In genomic region chr7:16885271-16885776, GRCm38 (mm10) we compare ENCODE assay signal across 8 mouse cellular contexts. TPM values are rescaled to one million over a fixed set of nuclear protein-coding genes. Genes with fewer than 3 reads are reported as not detected.
A peak's percentile ranks its signal among the peaks of the same experiment; 100 is the strongest.
DNase-seq lines count a peak whose midpoint lies in the region; ATAC-seq lines count a peak whose summit lies in the region.

No protein-coding gene starts in this region.

- H3K4me2 ChIP-seq in kidney, embryonic 15.5 days, result peak overlapping the region; percentile 51
- peak overlapping the region; percentile 39 for H3K4me2 ChIP-seq in hindbrain, embryonic 16.5 days (ENCODE audit: low read length)
- H3K4me2 ChIP-seq in midbrain, embryonic 16.5 days (ENCODE audit: low read length), result peak overlapping the region; percentile 13; the same call in 1 of the 2 replicates

- H3K4me3 ChIP-seq in kidney, embryonic 15.5 days (replicated peaks), result peak overlapping the region; percentile 38
- H3K4me3 ChIP-seq in embryonic facial prominence, embryonic 10.5 days, result peak overlapping the region; percentile 36
- H3K4me3 ChIP-seq in hindbrain, embryonic 16.5 days (ENCODE audit: low read length), result peak overlapping the region; percentile 4
- peak overlapping the region; percentile 18 for H3K4me3 ChIP-seq in midbrain, embryonic 16.5 days (ENCODE audit: low read depth, low read length)

- DNase-seq in kidney, postnatal 25 days, result no peak
- peak; percentile 40 for DNase-seq in embryonic facial prominence, embryonic 10.5 days (ENCODE audit: low spot score)
- DNase-seq in frontal cortex, postnatal 25 days (ENCODE audit: low spot score in 2 of 2), result no peak
- no peak for DNase-seq in left cerebral cortex, adult 9 months (ENCODE audit: low spot score in 2 of 2)

- peaks cover 17% of the 10 kb centered on the region for H3K4me1 ChIP-seq in kidney, embryonic 15.5 days
- peaks cover 49% of the 10 kb centered on the region for H3K4me1 ChIP-seq in embryonic facial prominence, embryonic 10.5 days
- H3K4me1 ChIP-seq in hindbrain, embryonic 16.5 days (ENCODE audit: control insufficient read depth, insufficient read depth, low read depth, low read length), result no peaks in the 10 kb centered on the region
- H3K4me1 ChIP-seq in midbrain, embryonic 16.5 days (ENCODE audit: control insufficient read depth, insufficient read depth, low read length), result no peaks in the 10 kb centered on the region

- H3K27me3 ChIP-seq in kidney, embryonic 15.5 days, result peaks cover 33% of the 10 kb centered on the region
- H3K27me3 ChIP-seq in embryonic facial prominence, embryonic 10.5 days (replicated peaks; ENCODE audit: low read depth, poor library complexity, severe bottlenecking), result peaks cover 69% of the 10 kb centered on the region
- H3K27me3 ChIP-seq in hindbrain, embryonic 16.5 days (replicated peaks; ENCODE audit: control insufficient read depth, insufficient read depth, low read length), result peaks cover 19% of the 10 kb centered on the region
- H3K27me3 ChIP-seq in midbrain, embryonic 16.5 days (ENCODE audit: control insufficient read depth, insufficient read depth, low read depth, low read length), result peaks cover 31% of the 10 kb centered on the region

- 23% methylated on average over 86 of the region's 95 CpGs for WGBS in kidney, embryonic 15.5 days
- 18% methylated on average over 95 of the region's 95 CpGs for WGBS in embryonic facial prominence, embryonic 10.5 days
- 15% methylated on average over 57 of the region's 95 CpGs for WGBS in hindbrain, embryonic 16.5 days
- WGBS in midbrain, embryonic 16.5 days, result 11% methylated on average over 63 of the region's 95 CpGs

- H3K27ac ChIP-seq in kidney, embryonic 15.5 days, result no peak overlapping the region
- H3K27ac ChIP-seq in embryonic facial prominence, embryonic 10.5 days (replicated peaks), result peak overlapping the region; percentile 55
- no peak overlapping the region for H3K27ac ChIP-seq in hindbrain, embryonic 16.5 days (ENCODE audit: low read depth, low read length)
- H3K27ac ChIP-seq in midbrain, embryonic 16.5 days (ENCODE audit: low read length), result no peak overlapping the region

- H3K9me3 ChIP-seq in kidney, embryonic 15.5 days (replicated peaks), result peaks cover 18% of the 10 kb centered on the region
- peaks cover 27% of the 10 kb centered on the region for H3K9me3 ChIP-seq in embryonic facial prominence, embryonic 10.5 days
- peaks cover 10% of the 10 kb centered on the region for H3K9me3 ChIP-seq in hindbrain, embryonic 16.5 days (ENCODE audit: control insufficient read depth, low read length)
- H3K9me3 ChIP-seq in midbrain, embryonic 16.5 days (replicated peaks; ENCODE audit: control insufficient read depth, low read length, poor library complexity, severe bottlenecking), result peaks cover 2% of the 10 kb centered on the region; the same call in 1 of the 2 replicates

- H3K36me3 ChIP-seq in kidney, embryonic 15.5 days, result peaks cover 56% of the 10 kb centered on the region
- peaks cover 91% of the 10 kb centered on the region for H3K36me3 ChIP-seq in embryonic facial prominence, embryonic 10.5 days (replicated peaks)
- H3K36me3 ChIP-seq in hindbrain, embryonic 16.5 days (ENCODE audit: control insufficient read depth, insufficient read depth, low read length), result peaks cover 20% of the 10 kb centered on the region
- peaks cover 25% of the 10 kb centered on the region for H3K36me3 ChIP-seq in midbrain, embryonic 16.5 days (ENCODE audit: control insufficient read depth, insufficient read depth, low read length)

- ATAC-seq in kidney, embryonic 15.5 days (replicated peaks; ENCODE audit: low FRiP score), result peak; percentile 46
- no peak for ATAC-seq in hindbrain, embryonic 16.5 days
- ATAC-seq in midbrain, embryonic 16.5 days, result no peak
- ATAC-seq in monocyte, adult 5-6 weeks (replicated peaks; ENCODE audit: insufficient number of reproducible peaks, low FRiP score, low TSS enrichment, poor library complexity, severe bottlenecking), result no peak

- H3K9ac ChIP-seq in kidney, embryonic 15.5 days, result no peak overlapping the region
- H3K9ac ChIP-seq in hindbrain, embryonic 16.5 days (ENCODE audit: low read depth, low read length), result no peak overlapping the region; the same call in 1 of the 2 replicates
- no peak overlapping the region for H3K9ac ChIP-seq in midbrain, embryonic 16.5 days (ENCODE audit: low read depth, low read length)

RNA-seq across cellular contexts. Expression of gene Gng8, which starts 6.3 kb away (rescaled TPM):
- polyA plus RNA-seq in kidney, embryonic 15.5 days (2015; fragmentation: Nextera tagmentation; extraction: Ambion mirVana), result 6.8 and 7.8 TPM in 2 replicates
- polyA plus RNA-seq in embryonic facial prominence, embryonic 10.5 days (2016; fragmentation: Nextera tagmentation; extraction: Ambion mirVana), result 14.7 and 20.3 TPM in 2 replicates
- 1.5 and 1.6 TPM in 2 replicates for polyA plus RNA-seq in hindbrain, embryonic 16.5 days (2015; fragmentation: Nextera tagmentation; extraction: Ambion mirVana)
- polyA plus RNA-seq in midbrain, embryonic 16.5 days (2015; fragmentation: Nextera tagmentation; extraction: Ambion mirVana), result 14.0 and 49.2 TPM in 2 replicates
- not detected in 3 replicates for total RNA-seq in monocyte, adult 5-6 weeks (2017)

RNA-seq across cellular contexts. Expression of gene Dact3, which starts 10.2 kb away (rescaled TPM):
- polyA plus RNA-seq in kidney, embryonic 15.5 days (2015; fragmentation: Nextera tagmentation; extraction: Ambion mirVana), result 2.6 TPM in 2 replicates
- polyA plus RNA-seq in embryonic facial prominence, embryonic 10.5 days (2016; fragmentation: Nextera tagmentation; extraction: Ambion mirVana), result 5.5 and 6.0 TPM in 2 replicates
- 2.9 and 3.5 TPM in 2 replicates for polyA plus RNA-seq in hindbrain, embryonic 16.5 days (2015; fragmentation: Nextera tagmentation; extraction: Ambion mirVana)
- 2.6 and 3.0 TPM in 2 replicates for polyA plus RNA-seq in midbrain, embryonic 16.5 days (2015; fragmentation: Nextera tagmentation; extraction: Ambion mirVana)
- total RNA-seq in monocyte, adult 5-6 weeks (2017), result not detected in 3 replicates

RNA-seq across cellular contexts. Expression of gene Ptgir, which starts 21.0 kb away (rescaled TPM):
- 1.5 and 2.1 TPM in 2 replicates for polyA plus RNA-seq in kidney, embryonic 15.5 days (2015; fragmentation: Nextera tagmentation; extraction: Ambion mirVana)
- polyA plus RNA-seq in embryonic facial prominence, embryonic 10.5 days (2016; fragmentation: Nextera tagmentation; extraction: Ambion mirVana), result 0.52 and 0.64 TPM in 2 replicates
- 0.14 and 0.26 TPM in 2 replicates for polyA plus RNA-seq in hindbrain, embryonic 16.5 days (2015; fragmentation: Nextera tagmentation; extraction: Ambion mirVana)
- 0.22 and 0.23 TPM in 2 replicates for polyA plus RNA-seq in midbrain, embryonic 16.5 days (2015; fragmentation: Nextera tagmentation; extraction: Ambion mirVana)
- total RNA-seq in monocyte, adult 5-6 weeks (2017), result 9.8 to 15.4 TPM (median 14.0 TPM) in 3 replicates

RNA-seq across cellular contexts. Expression of gene Calm3, which starts 38.6 kb away (rescaled TPM):
- polyA plus RNA-seq in kidney, embryonic 15.5 days (2015; fragmentation: Nextera tagmentation; extraction: Ambion mirVana), result 116 and 124 TPM in 2 replicates
- polyA plus RNA-seq in embryonic facial prominence, embryonic 10.5 days (2016; fragmentation: Nextera tagmentation; extraction: Ambion mirVana), result 121 and 126 TPM in 2 replicates
- 419 and 442 TPM in 2 replicates for polyA plus RNA-seq in hindbrain, embryonic 16.5 days (2015; fragmentation: Nextera tagmentation; extraction: Ambion mirVana)
- polyA plus RNA-seq in midbrain, embryonic 16.5 days (2015; fragmentation: Nextera tagmentation; extraction: Ambion mirVana), result 405 and 443 TPM in 2 replicates
- total RNA-seq in monocyte, adult 5-6 weeks (2017), result 169 to 298 TPM (median 195 TPM) in 3 replicates

RNA-seq across cellular contexts. Expression of gene Prkd2, which starts 42.6 kb away (rescaled TPM):
- 14.6 and 17.7 TPM in 2 replicates for polyA plus RNA-seq in kidney, embryonic 15.5 days (2015; fragmentation: Nextera tagmentation; extraction: Ambion mirVana)
- polyA plus RNA-seq in embryonic facial prominence, embryonic 10.5 days (2016; fragmentation: Nextera tagmentation; extraction: Ambion mirVana), result 12.9 and 13.1 TPM in 2 replicates
- polyA plus RNA-seq in hindbrain, embryonic 16.5 days (2015; fragmentation: Nextera tagmentation; extraction: Ambion mirVana), result 5.2 and 6.5 TPM in 2 replicates
- 6.0 and 6.9 TPM in 2 replicates for polyA plus RNA-seq in midbrain, embryonic 16.5 days (2015; fragmentation: Nextera tagmentation; extraction: Ambion mirVana)
- total RNA-seq in monocyte, adult 5-6 weeks (2017), result 13.1 to 26.6 TPM (median 15.6 TPM) in 3 replicates
